Mouse (Mus musculus) brain, embryonic 14.5 days (tissue): ENCODE results near the gene Scin.

Source experiments
- CTCF ChIP-seq: fragments of 200-500 bp; IDR thresholded peaks from 2 replicates; pipeline ENCODE4 v1.5.1; 2012; ENCODE audit warnings: inconsistent platforms, mild to moderate bottlenecking, moderate library complexity, borderline replicate concordance; ENCODE audit not compliant: insufficient read depth, insufficient read length; ENCODE audit errors: extremely low read depth
- POLR2A ChIP-seq: fragments of 200-500 bp; IDR thresholded peaks from 2 replicates; pipeline ENCODE4 v1.6.1; 2012; ENCODE audit warnings: mild to moderate bottlenecking, inconsistent platforms, borderline replicate concordance; ENCODE audit not compliant: poor library complexity, insufficient read depth, insufficient read length, severe bottlenecking; ENCODE audit errors: extremely low read depth

- TF ChIP-seq POLR2A (no peak), CTCF (no peak)
Observed at GRCm38 (mm10) chr12:40097449-40097848, 36.6 kb downstream of the Scin start.
